Mouse (Mus musculus) kidney, embryonic 14.5 days (tissue): ENCODE measurements around the gene Tnfrsf21. TPM values are rescaled to one million over a fixed set of nuclear protein-coding genes. Genes with fewer than 3 reads are reported as not detected.

Experiments
- ATAC-seq: fragments of 200-750 bp; cut with Nextera tagmentation; 2 replicates; pipeline ENCODE4 v1.8.0; 2017; ENCODE audit warnings: moderate number of reproducible peaks, mild to moderate bottlenecking, moderate TSS enrichment, moderate library complexity; ENCODE audit not compliant: low FRiP score, low TSS enrichment
- H3K27ac ChIP-seq: fragments of 300-500 bp; sonication (generic); 2 replicates; pipeline ENCODE4 v1.5.1; 2014; ENCODE audit warnings: low read depth, mild to moderate bottlenecking, low read length, moderate library complexity, mixed read lengths
- H3K27me3 ChIP-seq: fragments of 300-500 bp; sonication (generic); 2 replicates; pipeline ENCODE4 v1.6.1; 2014; ENCODE audit warnings: mild to moderate bottlenecking, low read length; ENCODE audit not compliant: control insufficient read depth, insufficient read depth
- H3K36me3 ChIP-seq: fragments of 300-500 bp; sonication (generic); 2 replicates; pipeline ENCODE4 v1.6.1; 2014; ENCODE audit warnings: low read length, mixed read lengths; ENCODE audit not compliant: control insufficient read depth, insufficient read depth
- H3K4me1 ChIP-seq: fragments of 300-500 bp; sonication (generic); 2 replicates; pipeline ENCODE4 v1.6.1; 2014; ENCODE audit warnings: low read length, mixed read lengths; ENCODE audit not compliant: control insufficient read depth, insufficient read depth
- H3K4me2 ChIP-seq: fragments of 300-500 bp; sonication (generic); replicated peaks from 2 replicates; pipeline ENCODE4 v1.6.1; 2014; ENCODE audit warnings: low read depth, mild to moderate bottlenecking, low read length
- H3K4me3 ChIP-seq: fragments of 300-500 bp; sonication (generic); 2 replicates; pipeline ENCODE4 v1.5.1; 2014; ENCODE audit warnings: mild to moderate bottlenecking, low read length
- H3K9ac ChIP-seq: fragments of 300-500 bp; sonication (generic); 2 replicates; pipeline ENCODE4 v1.6.1; 2014; ENCODE audit warnings: low read depth, mild to moderate bottlenecking, low read length, moderate library complexity
- H3K9me3 ChIP-seq: fragments of 300-500 bp; sonication (generic); 2 replicates; pipeline ENCODE4 v1.6.1; 2016; ENCODE audit warnings: low read length; ENCODE audit not compliant: control insufficient read depth
- WGBS: fragments of 180-500 bp; shearing (Covaris S2); extraction: QIAGEN DNeasy Blood & Tissue Kit; methylation state at CpG from one replicate; pipeline ENCODE4 v1.1.7; 2014; 5-methylcytosine and 5-hydroxymethylcytosine counted together
- polyA plus RNA-seq: library from polyadenylated mRNA; unstranded; fragments of >200 nt; fragmentation: Nextera tagmentation; extraction: Ambion mirVana; gene quantifications from 2 replicates; pipeline ENCODE4 v1.2.1, GENCODE M21; 2014

Gene Tnfrsf21
- polyA plus RNA-seq, 1 experiment from 2014 or later = 53.7 TPM

DNA sequence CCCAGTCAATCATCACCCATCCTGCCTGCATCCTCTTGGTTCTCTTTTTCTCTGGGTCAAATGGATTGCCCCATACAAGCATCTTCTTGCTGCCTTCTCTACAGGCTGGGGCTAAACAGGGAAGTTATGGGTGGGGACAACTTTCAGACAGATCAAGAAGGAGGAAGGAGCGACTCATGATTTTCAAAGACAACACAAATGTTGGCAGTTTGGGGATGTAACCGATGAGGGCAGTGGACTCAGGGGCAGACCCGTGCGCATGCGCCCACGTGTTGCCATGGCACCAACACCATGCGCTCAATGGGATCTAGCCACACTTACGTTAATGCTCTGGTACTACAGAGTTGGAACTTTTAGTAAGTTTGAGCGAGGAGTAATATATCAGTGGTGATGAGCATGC, 121.5 kb downstream of the Tnfrsf21 start:
- Histone ChIP-seq H3K27ac (no peak overlapping the region), H3K4me3 (no peak overlapping the region), H3K27me3 (no peaks in the 10 kb centered on the region), H3K9me3 (no peaks in the 10 kb centered on the region), H3K4me1 (no peaks in the 10 kb centered on the region), H3K9ac (no peak overlapping the region), H3K4me2 (no peak overlapping the region), H3K36me3 (no peaks in the 10 kb centered on the region)
- 97% methylated on average over 9 of the region's 9 CpGs for WGBS
- ATAC-seq = no peak

DNA sequence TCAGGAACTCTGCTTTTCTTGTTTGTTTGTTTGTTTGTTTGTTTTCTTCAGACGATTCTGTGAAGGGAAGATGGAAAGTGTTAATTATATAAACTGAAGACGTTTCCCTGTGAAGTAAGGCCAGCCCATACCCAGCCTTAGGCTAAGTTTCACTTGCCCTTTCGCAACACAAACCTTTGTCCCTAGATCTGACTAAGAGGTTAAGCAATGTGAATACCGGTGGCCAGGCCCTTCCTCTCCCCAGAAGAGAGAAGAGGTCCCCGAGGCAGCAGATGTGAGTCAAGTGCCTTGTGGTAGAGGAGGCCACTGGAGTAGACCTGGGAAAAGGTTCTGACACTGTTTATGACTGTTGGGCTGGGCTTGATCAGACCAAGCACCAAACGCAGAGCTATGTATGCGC, 122.0 kb downstream of the Tnfrsf21 start:
- Histone ChIP-seq H3K9ac (no peak overlapping the region), H3K4me2 (no peak overlapping the region), H3K27ac (no peak overlapping the region), H3K9me3 (no peaks in the 10 kb centered on the region), H3K4me1 (no peaks in the 10 kb centered on the region), H3K4me3 (no peak overlapping the region), H3K27me3 (no peaks in the 10 kb centered on the region), H3K36me3 (no peaks in the 10 kb centered on the region)
- no peak for ATAC-seq
- WGBS = 84% methylated on average over 7 of the region's 7 CpGs

Other genes starting within 250 kb of the Tnfrsf21 start
- 39.5 and 60.5 TPM in 2 replicates for gene Cd2ap, start 139.9 kb upstream of the Tnfrsf21 start, polyA plus RNA-seq